1 mouse cellular context compared by ENCODE assay signal in the genomic region with DNA sequence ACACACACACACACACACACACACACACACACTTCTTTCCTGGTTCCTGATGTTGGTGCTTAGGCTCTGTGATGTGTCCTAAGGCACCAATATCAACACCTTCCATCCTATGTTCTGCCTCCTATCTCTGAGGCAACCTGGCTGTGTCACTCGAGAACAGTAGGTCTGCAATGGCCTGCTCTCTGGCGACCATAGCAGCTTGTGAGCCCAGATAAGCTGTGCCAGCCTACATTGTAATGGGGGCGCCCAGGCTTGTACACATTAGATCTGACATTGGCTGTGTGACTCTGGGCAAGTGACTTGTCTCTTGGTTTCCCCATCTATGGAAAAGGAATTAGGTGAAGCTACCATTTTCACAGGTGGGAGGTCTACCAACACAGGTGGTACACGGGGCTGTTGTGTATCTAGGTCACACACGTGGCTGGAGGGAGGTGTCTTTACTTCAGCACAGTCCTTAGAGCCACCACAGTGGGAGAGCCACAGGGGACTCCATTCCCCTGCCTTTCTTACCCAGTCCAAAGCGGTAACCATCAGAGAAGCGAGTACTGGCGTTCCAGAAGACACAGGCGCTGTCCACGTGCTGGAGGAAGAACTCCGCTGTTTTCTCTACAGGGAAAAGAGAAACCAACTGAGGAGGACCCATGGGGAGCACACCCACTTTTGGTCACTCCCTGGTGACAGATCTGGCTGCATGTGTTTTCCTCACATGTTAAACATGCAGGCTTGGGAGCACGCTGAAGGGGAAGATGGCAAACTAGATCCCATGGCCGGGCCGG.
TF ChIP-seq lines count a peak whose summit lies in the region.

No protein-coding gene starts in this region.

TF ChIP-seq in MEL, 35 proteins besides CTCF, POLR2A, EP300 and RAD21:
- TF ChIP-seq TAL1 (IDR thresholded peaks at IDR 0.05; ENCODE audit: low read length), result peak; percentile 28; the same call in 1 of the 2 replicates
- TF ChIP-seq KAT2A (conservative IDR thresholded peaks at IDR 0.05; ENCODE audit: low read depth, low read length), result no peak
- TF ChIP-seq BHLHE40 (IDR thresholded peaks at IDR 0.05; ENCODE audit: borderline replicate concordance, low read depth, low read length), result no peak
